Mouse (Mus musculus) liver, embryonic 16.5 days (tissue): Measurements from ENCODE around the gene Trim15. TPM values are rescaled to one million over a fixed set of nuclear protein-coding genes. Genes with fewer than 3 reads are reported as not detected.

Experiments
- ATAC-seq: fragments of 200-750 bp; cut with Nextera tagmentation; 2 replicates; pipeline ENCODE4 v1.8.0; 2017; ENCODE audit warnings: low read depth, mild to moderate bottlenecking, moderate number of reproducible peaks, moderate library complexity
- H3K27ac ChIP-seq: fragments of 300-500 bp; sonication (generic); 2 replicates; pipeline ENCODE4 v1.5.1; 2014; ENCODE audit warnings: mild to moderate bottlenecking, low read length
- H3K27me3 ChIP-seq: fragments of 300-500 bp; sonication (generic); 2 replicates; pipeline ENCODE4 v1.6.1; 2014; ENCODE audit warnings: low read depth, low read length, mixed read lengths; ENCODE audit not compliant: control insufficient read depth, insufficient read depth
- H3K36me3 ChIP-seq: fragments of 300-500 bp; sonication (generic); 2 replicates; pipeline ENCODE4 v1.6.1; 2014; ENCODE audit warnings: mild to moderate bottlenecking; ENCODE audit not compliant: control insufficient read depth, insufficient read depth
- H3K4me1 ChIP-seq: fragments of 300-500 bp; sonication (generic); 2 replicates; pipeline ENCODE4 v1.6.1; 2014; ENCODE audit warnings: low read depth, low read length, mixed read lengths; ENCODE audit not compliant: control insufficient read depth
- H3K4me2 ChIP-seq: fragments of 300-500 bp; sonication (generic); 2 replicates; pipeline ENCODE4 v1.6.1; 2014; ENCODE audit warnings: low read depth, low read length, mixed read lengths
- H3K4me3 ChIP-seq: fragments of 300-500 bp; sonication (generic); 2 replicates; pipeline ENCODE4 v1.5.1; 2014; ENCODE audit warnings: low read depth, mild to moderate bottlenecking, low read length
- H3K9ac ChIP-seq: fragments of 300-500 bp; sonication (generic); 2 replicates; pipeline ENCODE4 v1.6.1; 2014; ENCODE audit warnings: low read depth, low read length
- H3K9me3 ChIP-seq: fragments of 300-500 bp; sonication (generic); replicated peaks from 2 replicates; pipeline ENCODE4 v1.6.1; 2016; ENCODE audit warnings: low read length; ENCODE audit not compliant: control insufficient read depth
- WGBS: fragments of 180-500 bp; shearing (Covaris S2); extraction: QIAGEN DNeasy Blood & Tissue Kit; methylation state at CpG from one replicate; pipeline ENCODE4 v1.1.7; 2014; ENCODE audit not compliant: insufficient replicate concordance; 5-methylcytosine and 5-hydroxymethylcytosine counted together
- polyA plus RNA-seq: library from polyadenylated mRNA; unstranded; fragments of >200 nt; fragmentation: Nextera tagmentation; extraction: Ambion mirVana; gene quantifications from 2 replicates; pipeline ENCODE4 v1.2.1, GENCODE M21; 2015

Gene Trim15
- polyA plus RNA-seq, result 0.55 and 0.61 TPM in 2 replicates

- Histone ChIP-seq H3K4me3 (peak within 1 kb of the TSS; percentile 53), H3K9me3 (no peaks in the 10 kb centered on the region), H3K27ac (peak within 1 kb of the TSS; percentile 49), H3K4me1 (peaks cover 38% of the 10 kb centered on the region), H3K36me3 (peaks cover 9% of the 10 kb centered on the region), H3K9ac (peak within 1 kb of the TSS; percentile 64), H3K4me2 (peak within 1 kb of the TSS; percentile 69), H3K27me3 (peaks cover 47% of the 10 kb centered on the region)
- 18% methylated on average over 29 of the region's 29 CpGs for WGBS
- ATAC-seq, result no peak
These were observed at the start of gene Trim15 for GRCm38 (mm10) chr17:36866719-36867527. TSS of gene Trim15 (minus strand) at chr17:36867210.

- 8% methylated on average over 9 of the region's 9 CpGs for WGBS
- no peak overlapping the region for H3K27ac ChIP-seq
- no peaks in the 10 kb centered on the region for H3K36me3 ChIP-seq
- H3K4me2 ChIP-seq, result no peak overlapping the region
- no peak overlapping the region for H3K4me3 ChIP-seq
- no peaks in the 10 kb centered on the region for H3K9me3 ChIP-seq
- peaks cover 7% of the 10 kb centered on the region for H3K27me3 ChIP-seq
- H3K4me1 ChIP-seq, result no peaks in the 10 kb centered on the region
- no peak overlapping the region for H3K9ac ChIP-seq
- no peak for ATAC-seq
These were observed 48.1 kb upstream of the Trim15 start for GRCm38 (mm10) chr17:36915076-36915475.

GRCm38 (mm10) chr17:36914108-36914507 lies 47.1 kb upstream of the Trim15 start:
- no peak for ATAC-seq
- H3K4me3 ChIP-seq, result no peak overlapping the region
- H3K4me2 ChIP-seq, result no peak overlapping the region
- peaks cover 7% of the 10 kb centered on the region for H3K27me3 ChIP-seq
- WGBS, result 7% methylated on average over 2 of the region's 2 CpGs
- H3K9me3 ChIP-seq, result no peaks in the 10 kb centered on the region
- no peak overlapping the region for H3K27ac ChIP-seq
- no peaks in the 10 kb centered on the region for H3K4me1 ChIP-seq
- no peaks in the 10 kb centered on the region for H3K36me3 ChIP-seq
- H3K9ac ChIP-seq, result no peak overlapping the region

GRCm38 (mm10) chr17:36912031-36912430 lies 45.0 kb upstream of the Trim15 start:
- H3K27ac ChIP-seq, result no peak overlapping the region
- no peak overlapping the region for H3K4me2 ChIP-seq
- no peaks in the 10 kb centered on the region for H3K36me3 ChIP-seq
- ATAC-seq, result no peak
- no peaks in the 10 kb centered on the region for H3K4me1 ChIP-seq
- H3K9ac ChIP-seq, result no peak overlapping the region
- peaks cover 7% of the 10 kb centered on the region for H3K27me3 ChIP-seq
- H3K9me3 ChIP-seq, result no peaks in the 10 kb centered on the region
- H3K4me3 ChIP-seq, result no peak overlapping the region
- 44% methylated on average over 2 of the region's 2 CpGs for WGBS

- no peaks in the 10 kb centered on the region for H3K9me3 ChIP-seq
- H3K4me3 ChIP-seq, result no peak overlapping the region
- H3K4me2 ChIP-seq, result no peak overlapping the region
- no peak for ATAC-seq
- no peak overlapping the region for H3K9ac ChIP-seq
- no peaks in the 10 kb centered on the region for H3K36me3 ChIP-seq
- H3K27me3 ChIP-seq, result no peaks in the 10 kb centered on the region
- no peak overlapping the region for H3K27ac ChIP-seq
- H3K4me1 ChIP-seq, result no peaks in the 10 kb centered on the region
- 31% methylated on average over 4 of the region's 4 CpGs for WGBS
These were observed 42.8 kb upstream of the Trim15 start for GRCm38 (mm10) chr17:36909802-36910201.

GRCm38 (mm10) chr17:36908235-36908634 lies 41.2 kb upstream of the Trim15 start:
- Histone ChIP-seq H3K4me1 (no peaks in the 10 kb centered on the region), H3K4me2 (no peak overlapping the region), H3K27me3 (no peaks in the 10 kb centered on the region), H3K9me3 (no peaks in the 10 kb centered on the region), H3K9ac (no peak overlapping the region), H3K36me3 (no peaks in the 10 kb centered on the region), H3K4me3 (no peak overlapping the region), H3K27ac (no peak overlapping the region)
- ATAC-seq, result no peak
- WGBS, result 22% methylated on average over 1 of the region's 1 CpGs

GRCm38 (mm10) chr17:36903651-36904050 lies 36.6 kb upstream of the Trim15 start:
- no peak overlapping the region for H3K4me2 ChIP-seq
- no peaks in the 10 kb centered on the region for H3K9me3 ChIP-seq
- H3K4me3 ChIP-seq, result no peak overlapping the region
- 47% methylated on average over 3 of the region's 3 CpGs for WGBS
- no peaks in the 10 kb centered on the region for H3K36me3 ChIP-seq
- no peaks in the 10 kb centered on the region for H3K27me3 ChIP-seq
- no peak for ATAC-seq
- H3K27ac ChIP-seq, result no peak overlapping the region
- no peak overlapping the region for H3K9ac ChIP-seq
- H3K4me1 ChIP-seq, result no peaks in the 10 kb centered on the region

GRCm38 (mm10) chr17:36900691-36901090 lies 33.7 kb upstream of the Trim15 start:
- no peaks in the 10 kb centered on the region for H3K36me3 ChIP-seq
- H3K27me3 ChIP-seq, result no peaks in the 10 kb centered on the region
- H3K4me1 ChIP-seq, result no peaks in the 10 kb centered on the region
- no peak overlapping the region for H3K4me3 ChIP-seq
- no peaks in the 10 kb centered on the region for H3K9me3 ChIP-seq
- H3K9ac ChIP-seq, result no peak overlapping the region
- no peak for ATAC-seq
- H3K4me2 ChIP-seq, result no peak overlapping the region
- 18% methylated on average over 1 of the region's 1 CpGs for WGBS
- H3K27ac ChIP-seq, result no peak overlapping the region

- H3K36me3 ChIP-seq, result no peaks in the 10 kb centered on the region
- ATAC-seq, result no peak
- H3K4me1 ChIP-seq, result no peaks in the 10 kb centered on the region
- no peaks in the 10 kb centered on the region for H3K9me3 ChIP-seq
- H3K4me2 ChIP-seq, result no peak overlapping the region
- H3K27me3 ChIP-seq, result no peaks in the 10 kb centered on the region; the same call in 1 of the 2 replicates
- WGBS, result 66% methylated on average over 5 of the region's 5 CpGs
- no peak overlapping the region for H3K9ac ChIP-seq
- H3K4me3 ChIP-seq, result no peak overlapping the region
- H3K27ac ChIP-seq, result no peak overlapping the region
These were observed 33.0 kb upstream of the Trim15 start for GRCm38 (mm10) chr17:36900001-36900400.
